Mouse (Mus musculus): Measurements from ENCODE around the gene Kcnip1. TPM values are rescaled to one million over a fixed set of nuclear protein-coding genes. Genes with fewer than 3 reads are reported as not detected.

Kcnip1 gene
- polyA plus RNA-seq, 1 experiment from 2014 or later = 3.1 TPM

DNA sequence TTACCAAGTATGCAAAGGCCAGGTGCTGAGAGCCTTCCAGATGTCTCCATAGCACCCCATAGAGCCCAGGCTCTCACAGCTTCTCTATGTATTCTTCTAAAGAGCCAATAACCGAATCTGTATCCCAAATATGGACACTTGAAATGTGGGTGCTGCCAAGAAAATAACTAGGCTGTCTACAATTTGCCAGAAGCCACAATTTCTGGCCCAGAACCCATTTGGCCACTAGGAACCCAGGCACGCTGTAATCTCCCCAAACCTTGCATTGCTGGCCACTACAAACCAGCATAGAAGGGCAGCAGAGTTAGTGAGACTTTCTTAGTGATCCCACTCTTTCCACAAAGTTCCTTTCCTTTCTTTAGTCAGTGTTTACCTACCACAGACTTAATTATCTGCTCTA, 17.8 kb downstream of the Kcnip1 start:
- H3K27ac ChIP-seq = no peak overlapping the region
- H3K9me3 ChIP-seq = no peaks in the 10 kb centered on the region
- ATAC-seq (ENCODE audit: low FRiP score, low read depth) = no peak
- peaks cover 1% of the 10 kb centered on the region; the same call in 1 of the 2 replicates for H3K4me1 ChIP-seq
- H3K4me3 ChIP-seq = no peak overlapping the region
- H3K27me3 ChIP-seq = no peaks in the 10 kb centered on the region
- no peak overlapping the region for H3K9ac ChIP-seq
- H3K4me2 ChIP-seq (replicated peaks) = no peak overlapping the region
- 91% methylated on average over 2 of the region's 2 CpGs for WGBS
- no peaks in the 10 kb centered on the region for H3K36me3 ChIP-seq

DNA sequence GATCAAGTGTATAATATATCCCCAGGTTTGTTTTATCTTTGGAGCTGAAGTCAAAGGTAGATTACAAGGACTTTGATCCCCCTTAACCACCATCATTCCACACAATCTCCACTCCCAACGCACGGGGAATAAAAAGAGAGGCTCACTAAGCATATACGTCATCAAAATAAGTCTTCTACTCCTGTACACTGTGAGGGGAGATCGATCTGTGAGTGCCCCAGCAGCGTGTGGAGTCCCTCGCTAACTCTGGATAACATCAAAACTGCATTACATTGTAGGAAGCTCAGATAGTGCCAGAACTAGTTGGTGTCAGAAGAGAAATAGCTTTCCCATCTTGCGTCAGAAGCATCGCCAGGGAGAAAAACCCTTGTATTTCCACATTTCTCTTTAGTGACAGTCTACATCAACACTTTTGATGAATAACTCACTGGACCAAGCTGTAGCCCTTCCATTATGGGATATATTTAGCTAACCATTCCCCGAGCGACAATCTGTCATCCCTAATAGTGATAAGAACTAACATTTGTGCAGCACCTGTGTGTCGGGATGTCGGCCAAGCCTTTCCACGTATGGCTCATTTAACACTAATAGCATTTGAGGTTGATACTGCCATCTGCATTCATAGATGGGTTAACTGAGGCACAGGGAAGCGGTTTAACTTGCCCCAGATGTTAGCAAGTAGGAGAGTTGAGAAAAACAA, 18.5 kb downstream of the Kcnip1 start:
- 80% methylated on average over 14 of the region's 14 CpGs for WGBS
- no peaks in the 10 kb centered on the region for H3K9me3 ChIP-seq
- no peaks in the 10 kb centered on the region for H3K36me3 ChIP-seq
- no peak overlapping the region for H3K4me3 ChIP-seq
- no peak overlapping the region for H3K9ac ChIP-seq
- ATAC-seq (ENCODE audit: low FRiP score, low read depth) = no peak
- H3K27ac ChIP-seq = no peak overlapping the region
- peaks cover 7% of the 10 kb centered on the region; the same call in 1 of the 2 replicates for H3K4me1 ChIP-seq
- H3K4me2 ChIP-seq (replicated peaks) = no peak overlapping the region
- H3K27me3 ChIP-seq = no peaks in the 10 kb centered on the region

DNA sequence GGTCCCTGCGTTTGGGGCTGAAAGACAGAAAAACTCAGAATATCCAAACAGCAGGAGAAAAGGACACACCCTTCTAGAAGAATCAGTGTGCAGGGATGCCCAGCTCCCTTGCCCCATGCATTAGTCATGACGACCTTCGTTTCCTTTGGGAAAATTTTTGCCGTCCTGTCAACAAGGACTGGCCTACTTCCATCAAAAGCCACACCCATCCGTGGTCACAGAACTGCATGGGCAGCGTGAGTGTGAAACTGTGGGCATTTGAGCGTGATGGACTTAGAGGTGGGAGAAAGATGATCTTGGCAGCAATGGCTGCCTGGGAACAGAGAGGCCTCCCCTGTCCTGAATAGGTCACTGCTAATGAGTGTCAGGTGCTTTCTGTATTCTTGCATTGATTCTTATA, 20.8 kb downstream of the Kcnip1 start:
- H3K27ac ChIP-seq = no peak overlapping the region
- H3K4me2 ChIP-seq (replicated peaks) = no peak overlapping the region
- no peak for ATAC-seq (ENCODE audit: low FRiP score, low read depth)
- 81% methylated on average over 7 of the region's 7 CpGs for WGBS
- H3K4me1 ChIP-seq = peaks cover 11% of the 10 kb centered on the region; the same call in 1 of the 2 replicates
- no peaks in the 10 kb centered on the region for H3K27me3 ChIP-seq
- H3K4me3 ChIP-seq = no peak overlapping the region
- H3K9me3 ChIP-seq = no peaks in the 10 kb centered on the region
- H3K36me3 ChIP-seq = no peaks in the 10 kb centered on the region
- H3K9ac ChIP-seq = no peak overlapping the region

DNA sequence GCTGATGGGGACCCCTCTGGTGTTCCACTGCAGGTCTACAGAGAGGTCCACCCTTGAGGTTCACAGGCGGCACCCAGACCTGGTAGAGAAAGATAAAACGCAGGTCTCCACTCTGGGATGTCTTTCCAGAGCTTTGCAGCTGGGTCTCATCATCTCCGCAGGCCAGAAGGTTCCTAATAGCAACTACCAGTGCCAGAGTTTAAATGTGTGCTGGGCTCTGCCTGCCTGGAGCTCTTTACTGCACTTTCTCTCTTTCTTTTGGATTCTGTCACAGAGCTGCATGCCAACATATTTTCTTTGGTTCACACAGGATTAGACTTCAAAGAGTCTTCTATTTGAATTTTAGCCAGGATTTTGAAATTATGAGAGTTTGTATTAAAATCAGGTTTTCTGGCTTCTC, 23.8 kb downstream of the Kcnip1 start:
- no peaks in the 10 kb centered on the region for H3K9me3 ChIP-seq
- no peaks in the 10 kb centered on the region for H3K27me3 ChIP-seq
- ATAC-seq (ENCODE audit: low FRiP score, low read depth) = peak; percentile 44; the same call in 1 of the 2 replicates
- H3K4me1 ChIP-seq = peaks cover 11% of the 10 kb centered on the region; the same call in 1 of the 2 replicates
- no peak overlapping the region for H3K4me2 ChIP-seq (replicated peaks)
- 69% methylated on average over 3 of the region's 3 CpGs for WGBS
- H3K27ac ChIP-seq = no peak overlapping the region
- H3K9ac ChIP-seq = no peak overlapping the region
- no peak overlapping the region for H3K4me3 ChIP-seq
- H3K36me3 ChIP-seq = no peaks in the 10 kb centered on the region

DNA sequence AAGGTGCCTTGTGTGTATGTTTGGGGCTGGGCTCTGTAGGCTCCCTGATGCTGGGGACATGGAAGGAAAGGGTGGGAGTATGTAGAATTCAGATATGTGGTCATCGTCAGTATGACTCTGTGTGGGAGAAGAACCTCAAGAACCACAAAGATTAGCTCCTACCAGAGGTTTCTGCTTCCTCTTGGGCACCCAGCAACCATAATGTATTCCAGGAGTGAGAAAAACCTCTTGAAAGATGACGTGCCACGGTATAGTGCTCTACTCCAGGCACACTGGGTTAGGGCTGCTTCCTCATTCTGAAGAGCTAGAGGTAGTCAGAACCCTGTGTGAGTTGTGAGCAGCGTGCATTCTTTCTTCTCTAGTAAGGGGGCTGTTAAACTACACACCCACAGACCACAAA, 25.2 kb downstream of the Kcnip1 start:
- no peak overlapping the region for H3K9ac ChIP-seq
- no peaks in the 10 kb centered on the region for H3K27me3 ChIP-seq
- no peak overlapping the region for H3K4me3 ChIP-seq
- no peak overlapping the region for H3K27ac ChIP-seq
- H3K36me3 ChIP-seq = no peaks in the 10 kb centered on the region
- H3K9me3 ChIP-seq = no peaks in the 10 kb centered on the region
- H3K4me2 ChIP-seq (replicated peaks) = no peak overlapping the region
- no peak for ATAC-seq (ENCODE audit: low FRiP score, low read depth)
- 82% methylated on average over 4 of the region's 4 CpGs for WGBS
- peaks cover 19% of the 10 kb centered on the region for H3K4me1 ChIP-seq

DNA sequence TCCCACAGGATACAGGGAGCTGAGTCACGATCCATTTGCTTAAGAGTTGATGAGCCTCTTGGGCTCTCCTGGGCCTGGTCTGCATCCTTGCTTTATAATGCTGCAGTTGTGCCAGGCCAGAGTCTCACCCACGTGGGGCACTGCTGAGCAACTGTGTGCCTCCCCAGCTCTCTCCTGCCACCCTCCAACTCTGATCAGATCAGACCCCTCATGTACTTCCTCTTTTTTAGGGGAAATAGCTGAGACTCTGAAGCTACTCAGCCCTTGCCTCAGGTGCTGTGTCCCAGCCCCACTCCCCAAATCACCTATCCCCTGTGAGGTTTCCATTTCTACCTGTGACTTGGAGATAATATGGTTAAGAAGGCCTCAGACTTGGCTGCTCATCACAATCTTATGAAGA, 27.6 kb downstream of the Kcnip1 start:
- Histone ChIP-seq H3K9ac (no peak overlapping the region), H3K4me3 (no peak overlapping the region), H3K4me1 (peaks cover 24% of the 10 kb centered on the region), H3K9me3 (no peaks in the 10 kb centered on the region), H3K27ac (no peak overlapping the region), H3K27me3 (no peaks in the 10 kb centered on the region), H3K4me2 (replicated peaks) (no peak overlapping the region), H3K36me3 (no peaks in the 10 kb centered on the region)
- ATAC-seq (ENCODE audit: low FRiP score, low read depth) = no peak
- WGBS = 54% methylated on average over 2 of the region's 2 CpGs

DNA sequence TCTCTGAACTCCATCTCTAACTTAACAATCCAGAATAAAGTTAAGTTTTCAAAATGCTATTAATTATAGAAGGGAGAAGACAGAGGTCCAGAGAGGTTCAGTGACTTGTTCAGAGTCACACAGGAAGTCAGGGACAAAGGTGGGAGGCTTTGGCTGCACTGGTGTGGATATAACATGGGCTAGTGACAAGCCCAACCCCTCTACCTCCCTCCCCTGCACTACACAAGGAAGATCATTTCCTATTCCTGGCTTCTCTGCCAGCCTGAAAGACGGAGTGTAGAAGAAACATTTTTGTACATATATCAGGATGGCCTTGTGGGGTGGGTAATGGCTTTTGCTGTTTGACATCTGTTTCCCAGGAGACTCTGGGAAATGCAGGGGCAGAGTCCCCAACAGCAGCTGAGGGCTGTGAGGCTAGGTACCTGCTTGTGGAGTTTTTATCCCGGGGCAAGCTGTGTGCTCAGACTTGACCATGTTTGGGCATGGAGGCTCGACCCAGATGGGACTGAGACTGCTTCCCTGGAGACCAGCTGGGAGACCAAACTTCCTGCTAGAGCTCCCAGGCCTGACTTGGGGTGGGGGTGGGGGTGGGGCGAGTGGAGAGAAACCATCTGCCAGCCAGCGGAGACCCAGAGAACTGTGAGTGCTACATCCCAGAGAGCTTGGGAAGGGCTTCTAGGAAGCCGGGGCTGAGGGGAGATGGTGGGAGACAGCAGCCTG, 30.1 kb downstream of the Kcnip1 start, which contains the start of gene Kcnmb1:
Kcnmb1 (plus strand) TSS at position 326 of the 720 bp plus-strand sequence.
- H3K36me3 ChIP-seq = no peaks in the 10 kb centered on the region
- no peak within 1 kb of the TSS for H3K4me2 ChIP-seq (replicated peaks)
- WGBS = 17% methylated on average over 6 of the region's 6 CpGs
- no peak within 1 kb of the TSS for H3K4me3 ChIP-seq
- no peaks in the 10 kb centered on the region for H3K27me3 ChIP-seq
- no peak within 1 kb of the TSS for H3K9ac ChIP-seq
- peaks cover 12% of the 10 kb centered on the region for H3K4me1 ChIP-seq
- no peak within 1 kb of the TSS for H3K27ac ChIP-seq
- ATAC-seq (ENCODE audit: low FRiP score, low read depth) = peak; percentile 24; the same call in 1 of the 2 replicates
- H3K9me3 ChIP-seq = no peaks in the 10 kb centered on the region

DNA sequence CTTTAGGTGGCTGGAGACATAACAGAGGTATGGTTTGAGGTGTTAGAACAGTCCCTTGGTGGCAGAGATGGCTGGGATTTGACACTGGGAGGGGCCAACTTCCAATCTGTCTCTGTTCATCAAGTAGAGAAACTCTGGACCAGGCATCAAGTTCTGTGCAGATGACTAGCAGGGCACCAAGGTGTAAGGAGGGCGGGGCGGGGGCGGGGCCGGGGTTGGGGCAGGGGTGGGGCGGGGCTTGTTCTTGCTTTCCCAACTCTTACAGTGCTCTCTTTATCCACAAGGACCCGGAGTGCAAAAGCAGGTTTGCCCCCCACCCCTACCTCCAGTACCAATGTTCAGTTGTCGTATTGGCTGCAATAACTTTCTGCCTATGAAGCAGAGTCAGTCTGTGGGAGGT, 30.8 kb downstream of the Kcnip1 start:
- Histone ChIP-seq H3K4me2 (replicated peaks) (no peak overlapping the region), H3K27me3 (no peaks in the 10 kb centered on the region), H3K9me3 (no peaks in the 10 kb centered on the region), H3K4me1 (peaks cover 12% of the 10 kb centered on the region), H3K9ac (no peak overlapping the region), H3K4me3 (no peak overlapping the region), H3K36me3 (no peaks in the 10 kb centered on the region), H3K27ac (no peak overlapping the region)
- 36% methylated on average over 7 of the region's 7 CpGs for WGBS
- ATAC-seq (ENCODE audit: low FRiP score, low read depth) = 0 out of 2 replicates have a peak, but pooled peaks have one; percentile 30

DNA sequence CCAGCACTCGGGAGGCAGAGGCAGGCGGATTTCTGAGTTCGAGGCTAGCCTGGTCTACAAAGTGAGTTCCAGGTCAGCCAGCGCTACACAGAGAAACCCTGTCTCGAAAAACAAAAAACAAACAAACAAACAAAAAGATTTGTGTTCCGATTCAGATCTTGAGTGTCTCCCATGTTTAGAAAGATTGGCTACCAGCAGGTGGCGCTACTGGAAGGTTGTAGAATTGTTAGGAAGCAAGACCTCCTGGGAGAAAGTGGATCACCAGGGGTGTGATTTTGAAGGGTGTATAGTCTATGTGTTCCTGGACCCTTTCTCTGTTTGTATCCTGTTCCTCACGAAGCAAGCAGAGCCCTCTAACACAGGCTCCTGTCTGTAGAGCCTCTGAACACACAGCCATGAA, 34.2 kb downstream of the Kcnip1 start:
- no peak overlapping the region for H3K4me3 ChIP-seq
- no peak for ATAC-seq (ENCODE audit: low FRiP score, low read depth)
- no peak overlapping the region for H3K27ac ChIP-seq
- no peaks in the 10 kb centered on the region for H3K27me3 ChIP-seq
- no peaks in the 10 kb centered on the region for H3K36me3 ChIP-seq
- no peak overlapping the region for H3K9ac ChIP-seq
- WGBS = 85% methylated on average over 8 of the region's 8 CpGs
- H3K4me2 ChIP-seq (replicated peaks) = no peak overlapping the region
- no peaks in the 10 kb centered on the region for H3K9me3 ChIP-seq
- peaks cover 12% of the 10 kb centered on the region for H3K4me1 ChIP-seq

DNA sequence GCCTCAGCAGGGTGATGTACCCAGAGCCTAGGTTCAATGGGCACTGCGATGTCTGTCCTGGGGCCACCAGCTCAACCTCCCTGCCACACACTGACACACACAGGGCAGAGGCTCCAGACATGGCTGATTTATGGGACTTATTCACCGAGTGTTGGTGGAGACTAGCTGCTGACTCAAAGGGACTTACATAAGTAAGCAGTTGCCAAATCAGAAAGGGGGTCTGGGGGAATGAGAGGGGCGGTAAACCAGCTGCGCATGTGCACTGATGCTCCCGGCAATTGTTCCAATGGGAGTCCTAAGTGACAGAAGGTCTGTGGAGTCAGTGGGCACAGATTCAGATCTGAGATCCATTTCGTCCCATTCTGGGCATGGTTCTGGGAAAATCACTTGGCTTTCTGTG, 35.4 kb downstream of the Kcnip1 start:
- Histone ChIP-seq H3K9me3 (no peaks in the 10 kb centered on the region), H3K4me2 (replicated peaks) (no peak overlapping the region), H3K4me3 (no peak overlapping the region), H3K4me1 (peaks cover 3% of the 10 kb centered on the region), H3K36me3 (no peaks in the 10 kb centered on the region), H3K27me3 (no peaks in the 10 kb centered on the region), H3K9ac (no peak overlapping the region), H3K27ac (no peak overlapping the region)
- 80% methylated on average over 6 of the region's 6 CpGs for whole genome bisulfite sequencing
- no peak for ATAC-seq (ENCODE audit: low FRiP score, low read depth)

DNA sequence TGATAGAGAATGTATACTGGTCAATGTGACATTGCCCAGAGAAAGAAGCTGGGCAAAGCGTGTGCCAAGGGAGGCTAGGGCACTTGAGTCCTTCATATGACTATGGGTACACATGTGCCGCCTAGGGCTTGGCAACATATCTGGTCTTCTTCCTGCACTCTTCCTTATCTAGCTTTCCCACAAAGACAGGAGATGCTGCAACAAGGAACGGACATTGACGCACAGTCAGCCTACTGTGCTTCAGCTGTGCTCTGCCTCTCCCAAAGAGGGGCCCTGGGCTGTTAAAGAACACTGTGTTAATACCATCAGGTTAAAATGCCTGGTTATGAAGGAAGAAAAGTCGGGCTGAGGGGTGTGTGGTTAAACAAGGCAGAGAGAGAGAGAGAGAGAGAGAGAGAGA, 36.3 kb downstream of the Kcnip1 start:
- H3K27ac ChIP-seq = no peak overlapping the region
- H3K9me3 ChIP-seq = no peaks in the 10 kb centered on the region
- no peak for ATAC-seq (ENCODE audit: low FRiP score, low read depth)
- H3K36me3 ChIP-seq = no peaks in the 10 kb centered on the region
- H3K4me2 ChIP-seq (replicated peaks) = no peak overlapping the region
- H3K9ac ChIP-seq = no peak overlapping the region
- no peak overlapping the region for H3K4me3 ChIP-seq
- WGBS = 81% methylated on average over 5 of the region's 5 CpGs
- no peaks in the 10 kb centered on the region for H3K27me3 ChIP-seq
- H3K4me1 ChIP-seq = peaks cover 5% of the 10 kb centered on the region; the same call in 1 of the 2 replicates

DNA sequence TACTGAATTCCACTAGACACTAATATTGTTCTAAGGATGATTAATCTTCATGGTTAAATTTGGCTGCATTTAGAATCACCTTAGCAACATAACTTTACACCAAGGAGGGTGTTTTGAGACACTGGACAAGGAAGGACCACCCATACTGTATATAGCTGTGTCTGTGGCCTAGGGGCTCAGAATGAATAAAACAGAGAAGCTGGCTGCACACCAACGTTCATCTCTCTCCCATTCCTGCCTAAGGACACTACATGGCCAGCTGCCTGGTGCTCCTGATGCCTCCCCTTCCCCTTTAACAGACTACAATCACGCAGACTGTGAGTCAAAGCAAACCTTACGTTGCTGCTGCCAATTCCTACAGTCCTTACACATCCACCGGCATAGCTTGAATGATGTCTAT, 37.0 kb downstream of the Kcnip1 start:
- Histone ChIP-seq H3K9ac (no peak overlapping the region), H3K4me1 (peaks cover 6% of the 10 kb centered on the region; the same call in 1 of the 2 replicates), H3K27ac (no peak overlapping the region), H3K9me3 (no peaks in the 10 kb centered on the region), H3K36me3 (no peaks in the 10 kb centered on the region), H3K4me3 (no peak overlapping the region), H3K27me3 (no peaks in the 10 kb centered on the region), H3K4me2 (replicated peaks) (no peak overlapping the region)
- no peak for ATAC-seq (ENCODE audit: low FRiP score, low read depth)
- 64% methylated on average over 4 of the region's 4 CpGs for WGBS

All from limb, embryonic 13.5 days (tissue).